Mouse (Mus musculus) MEL (cell line): ENCODE results near the gene Mis18a. TPM values are rescaled to one million over a fixed set of nuclear protein-coding genes. Genes with fewer than 3 reads are reported as not detected.

Experiments used
- DNase-seq: peaks from one replicate; pipeline ENCODE4 v3.0.0; 2011; ENCODE audit warnings: low read depth, low spot score
- H3K27ac ChIP-seq: 2 replicates; pipeline ENCODE4 v1.5.1; 2012; ENCODE audit warnings: low read depth, mild to moderate bottlenecking, control low read depth, low read length, moderate library complexity; ENCODE audit not compliant: control insufficient read depth
- H3K27me3 ChIP-seq, 2 experiments: fragments of 150-350 bp in 1 of 2; sonication (generic) in 1 of 2; 2 replicates each; pipeline ENCODE4 v1.6.1; 2012; ENCODE audit warnings: low read length in 2 of 2, mild to moderate bottlenecking in 2 of 2, improper control_type of control experiment in 1 of 2, moderate library complexity in 1 of 2; ENCODE audit not compliant: insufficient read depth in 2 of 2, control insufficient read depth in 1 of 2
- H3K36me3 ChIP-seq, 2 experiments: 2 replicates each; pipeline ENCODE4 v1.6.1; 2012 to 2014; ENCODE audit warnings: low read length in 2 of 2, improper control_type of control experiment in 1 of 2, inconsistent platforms in 1 of 2, mild to moderate bottlenecking in 1 of 2; ENCODE audit not compliant: insufficient read depth in 2 of 2, control insufficient read depth in 1 of 2
- H3K4me1 ChIP-seq, 2 experiments: fragments of 150-350 bp in 1 of 2; sonication (generic) in 1 of 2; 2 replicates each; pipeline ENCODE4 v1.6.1; 2012; ENCODE audit warnings: low read length in 2 of 2, improper control_type of control experiment in 1 of 2, mild to moderate bottlenecking in 1 of 2; ENCODE audit not compliant: insufficient read depth in 2 of 2, control insufficient read depth in 1 of 2
- H3K4me3 ChIP-seq, 2 experiments: fragments of 150-350 bp in 1 of 2; sonication (generic) in 1 of 2; 2 replicates each; pipeline ENCODE4 v1.5.1; 2012; ENCODE audit warnings: low read depth in 2 of 2, low read length in 2 of 2, mild to moderate bottlenecking in 2 of 2, moderate library complexity in 2 of 2, control low read depth in 1 of 2, improper control_type of control experiment in 1 of 2; ENCODE audit not compliant: control insufficient read depth in 1 of 2, insufficient read depth in 1 of 2
- H3K79me2 ChIP-seq: 2 replicates; pipeline ENCODE4 v1.6.1; 2012; ENCODE audit warnings: mild to moderate bottlenecking, low read length, moderate library complexity; ENCODE audit not compliant: control insufficient read depth, poor library complexity, insufficient read depth
- H3K9ac ChIP-seq: 2 replicates; pipeline ENCODE4 v1.6.1; 2012; ENCODE audit warnings: low read depth, mild to moderate bottlenecking, control low read depth, low read length, moderate library complexity; ENCODE audit not compliant: control insufficient read depth, poor library complexity, severe bottlenecking
- H3K9me3 ChIP-seq: fragments of 150-350 bp; sonication (generic); replicated peaks from 2 replicates; pipeline ENCODE4 v1.6.1; 2012; ENCODE audit warnings: mild to moderate bottlenecking, low read length, improper control_type of control experiment, moderate library complexity; ENCODE audit not compliant: insufficient read depth
- BHLHE40 ChIP-seq: IDR thresholded peaks from 2 replicates; pipeline ENCODE4 v1.6.1; 2012; ENCODE audit warnings: low read depth, mild to moderate bottlenecking, inconsistent platforms, low read length, improper control_type of control experiment, borderline replicate concordance
- CHD2 ChIP-seq: IDR thresholded peaks from 2 replicates; pipeline ENCODE4 v1.6.1; 2011; ENCODE audit warnings: low read length, improper control_type of control experiment
- CTCF ChIP-seq, 3 experiments: IDR thresholded peaks in 2 of 3; conservative IDR thresholded peaks in 1 of 3; 2 replicates each; pipeline ENCODE4 v1.5.1; 2011 to 2012; ENCODE audit warnings: low read length in 3 of 3, low read depth in 2 of 3, mild to moderate bottlenecking in 2 of 3, improper control_type of control experiment in 1 of 3, inconsistent platforms in 1 of 3, mixed read lengths in 1 of 3, moderate library complexity in 1 of 3; ENCODE audit not compliant: control insufficient read depth in 1 of 3, insufficient read depth in 1 of 3, poor library complexity in 1 of 3, severe bottlenecking in 1 of 3
- EP300 ChIP-seq, 2 experiments: IDR thresholded peaks; 2 replicates each; pipeline ENCODE4 v1.6.1; 2011; ENCODE audit warnings: improper control_type of control experiment in 2 of 2, low read length in 2 of 2, low read depth in 1 of 2, mild to moderate bottlenecking in 1 of 2
- GABPA ChIP-seq: IDR thresholded peaks from 2 replicates; pipeline ENCODE4 v1.6.1; 2012; ENCODE audit warnings: low read depth, mild to moderate bottlenecking, inconsistent platforms, low read length, improper control_type of control experiment, moderate library complexity
- GATA1 ChIP-seq: IDR thresholded peaks from 2 replicates; pipeline ENCODE4 v1.6.1; 2011; ENCODE audit warnings: low read depth, low read length, improper control_type of control experiment
- JUND ChIP-seq: IDR thresholded peaks from 2 replicates; pipeline ENCODE4 v1.6.1; 2011; ENCODE audit warnings: low read depth, mild to moderate bottlenecking, improper control_type of control experiment, low read length
- KAT2A ChIP-seq: conservative IDR thresholded peaks from 2 replicates; pipeline ENCODE4 v1.6.1; 2012; ENCODE audit warnings: low read depth, low read length, improper control_type of control experiment, inconsistent platforms
- MAFK ChIP-seq: IDR thresholded peaks from 2 replicates; pipeline ENCODE4 v1.6.1; 2011; ENCODE audit warnings: low read depth, mild to moderate bottlenecking, low read length, improper control_type of control experiment, borderline replicate concordance
- MAZ ChIP-seq: IDR thresholded peaks from 2 replicates; pipeline ENCODE4 v1.6.1; 2012; ENCODE audit warnings: low read depth, mild to moderate bottlenecking, inconsistent platforms, low read length, improper control_type of control experiment
- MEF2A ChIP-seq: IDR thresholded peaks from 2 replicates; pipeline ENCODE4 v1.6.1; 2014; ENCODE audit warnings: low read depth, mild to moderate bottlenecking, inconsistent platforms, low read length, improper control_type of control experiment; ENCODE audit not compliant: poor library complexity, insufficient replicate concordance, severe bottlenecking; ENCODE audit errors: extremely low read depth
- MYB ChIP-seq: IDR thresholded peaks from 2 replicates; pipeline ENCODE4 v1.6.1; 2011; ENCODE audit warnings: mild to moderate bottlenecking, low read depth, low read length, improper control_type of control experiment
- NELFE ChIP-seq: IDR thresholded peaks from 2 replicates; pipeline ENCODE4 v1.6.1; 2011; ENCODE audit warnings: low read depth, low read length, improper control_type of control experiment
- POLR2A ChIP-seq, 2 experiments: IDR thresholded peaks; 2 replicates each; pipeline ENCODE4 v1.6.1; 2011 to 2012; ENCODE audit warnings: low read length in 2 of 2, mild to moderate bottlenecking in 2 of 2, control low read depth in 1 of 2, improper control_type of control experiment in 1 of 2, low read depth in 1 of 2, moderate library complexity in 1 of 2; ENCODE audit not compliant: control insufficient read depth in 1 of 2, insufficient read depth in 1 of 2, poor library complexity in 1 of 2
- POLR2AphosphoS2 ChIP-seq: IDR thresholded peaks from 2 replicates; pipeline ENCODE4 v1.6.1; 2011; ENCODE audit warnings: low read length, improper control_type of control experiment
- POLR2AphosphoS5 ChIP-seq: IDR thresholded peaks from 2 replicates; pipeline ENCODE4 v1.6.1; 2012; ENCODE audit warnings: low read depth, borderline replicate concordance, mild to moderate bottlenecking, inconsistent platforms, low read length, moderate library complexity, mixed read lengths
- RAD21 ChIP-seq: IDR thresholded peaks from 2 replicates; pipeline ENCODE4 v1.6.1; 2011; ENCODE audit warnings: mild to moderate bottlenecking, low read depth, low read length, improper control_type of control experiment
- RCOR1 ChIP-seq: IDR thresholded peaks from 2 replicates; pipeline ENCODE4 v1.6.1; 2012; ENCODE audit warnings: low read depth, mild to moderate bottlenecking, inconsistent platforms, low read length, improper control_type of control experiment
- SMC3 ChIP-seq: IDR thresholded peaks from 2 replicates; pipeline ENCODE4 v1.6.1; 2011; ENCODE audit warnings: low read depth, low read length, improper control_type of control experiment
- TAL1 ChIP-seq: IDR thresholded peaks from 2 replicates; pipeline ENCODE4 v1.6.1; 2012; ENCODE audit warnings: mild to moderate bottlenecking, inconsistent platforms, low read length, moderate library complexity, mixed read lengths
- TBP ChIP-seq: IDR thresholded peaks from 2 replicates; pipeline ENCODE4 v1.8.0; 2011; ENCODE audit warnings: low read depth, low read length, improper control_type of control experiment
- TCF12 ChIP-seq: IDR thresholded peaks from 2 replicates; pipeline ENCODE4 v1.6.1; 2014; ENCODE audit warnings: low read depth, mild to moderate bottlenecking, inconsistent platforms, low read length, improper control_type of control experiment, moderate library complexity
- UBTF ChIP-seq: IDR thresholded peaks from 2 replicates; pipeline ENCODE4 v1.6.1; 2012; ENCODE audit warnings: low read depth, mild to moderate bottlenecking, inconsistent platforms, low read length, improper control_type of control experiment, moderate library complexity, borderline replicate concordance; ENCODE audit not compliant: insufficient read depth
- USF1 ChIP-seq: IDR thresholded peaks from 2 replicates; pipeline ENCODE4 v1.6.1; 2014; ENCODE audit warnings: low read depth, mild to moderate bottlenecking, inconsistent platforms, low read length, improper control_type of control experiment, moderate library complexity
- USF2 ChIP-seq, 2 experiments: IDR thresholded peaks; 2 replicates each; pipeline ENCODE4 v1.6.1; 2011 to 2012; ENCODE audit warnings: improper control_type of control experiment in 2 of 2, low read length in 2 of 2, borderline replicate concordance in 1 of 2, inconsistent platforms in 1 of 2, low read depth in 1 of 2, mild to moderate bottlenecking in 1 of 2; ENCODE audit not compliant: insufficient read depth in 1 of 2
- ZC3H11A ChIP-seq: IDR thresholded peaks from 2 replicates; pipeline ENCODE4 v1.6.1; 2012; ENCODE audit warnings: low read depth, mild to moderate bottlenecking, inconsistent platforms, low read length, improper control_type of control experiment
- ZMIZ1 ChIP-seq: IDR thresholded peaks from 2 replicates; pipeline ENCODE4 v1.6.1; 2012; ENCODE audit warnings: low read depth, mild to moderate bottlenecking, inconsistent platforms, low read length, improper control_type of control experiment, moderate library complexity
- ZNF384 ChIP-seq: IDR thresholded peaks from 2 replicates; pipeline ENCODE4 v1.6.1; 2012; ENCODE audit warnings: low read depth, mild to moderate bottlenecking, inconsistent platforms, low read length, improper control_type of control experiment
- polyA plus RNA-seq, 2 experiments: library from polyadenylated mRNA; stranded (reverse) in 1 of 2; unstranded in 1 of 2; fragments of >175 nt in 1 of 2; fragments of >200 nt in 1 of 2; gene quantifications; 2 replicates each; pipeline versions ENCODE4 v1.2.1 to v1.2.4; 2012; ENCODE audit warnings: low replicate concordance in 2 of 2, low read depth in 1 of 2; ENCODE audit not compliant: insufficient read length in 2 of 2, insufficient read depth in 1 of 2, missing spikeins in 1 of 2
- total RNA-seq: library from RNA; depleted of rRNA; stranded (reverse); fragments of 300-350 nt; gene quantifications from 2 replicates; pipeline ENCODE4 v1.2.3, GENCODE M21; 2012

Mis18a gene
- total and polyA plus RNA-seq, 3 experiments, result 43.8 to 48.3 TPM; not detected in 1

DNA sequence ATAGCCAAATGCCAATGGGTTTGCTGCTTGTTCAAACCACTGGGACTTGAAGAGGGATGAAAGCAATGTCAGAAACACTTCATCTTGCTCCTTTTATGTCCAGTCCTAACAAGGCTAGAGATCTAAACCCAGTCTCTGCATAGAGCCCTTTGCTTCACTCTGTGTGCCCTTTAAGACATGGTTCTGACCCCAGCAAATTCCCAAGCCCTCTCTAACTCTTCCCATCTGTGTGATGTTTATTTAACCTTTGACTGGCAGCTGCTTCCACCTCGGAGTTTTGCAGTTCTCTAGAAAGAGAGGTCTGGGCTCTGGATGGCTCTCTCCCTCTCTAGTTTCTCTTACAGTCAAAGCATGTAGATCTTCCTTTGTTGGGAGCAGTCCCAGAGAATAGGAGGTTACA, 23.6 kb downstream of the Mis18a start:
- Histone ChIP-seq H3K9ac (no peak overlapping the region), H3K4me3 (no peak overlapping the region), H3K36me3 (no peaks in the 10 kb centered on the region), H3K4me1 (no peaks in the 10 kb centered on the region), H3K27ac (no peak overlapping the region), H3K79me2 (no peaks in the 10 kb centered on the region), H3K9me3 (no peaks in the 10 kb centered on the region), H3K27me3 (no peaks in the 10 kb centered on the region)
- TF ChIP-seq POLR2AphosphoS2 (no peak), POLR2A (IDR thresholded peaks at IDR 0.05; ENCODE audit: control insufficient read depth in 1 of 2, insufficient read depth in 1 of 2, low read depth in 1 of 2, low read length in 2 of 2, poor library complexity in 1 of 2) (no peak), JUND (no peak), RAD21 (no peak), ZMIZ1 (no peak), EP300 (IDR thresholded peaks at IDR 0.05; ENCODE audit: low read depth in 1 of 2, low read length in 2 of 2) (no peak), USF1 (no peak), CHD2 (no peak), MEF2A (no peak), MAFK (no peak), NELFE (no peak), CTCF (IDR thresholded peaks at IDR 0.05 in 2 of 3, conservative IDR thresholded peaks at IDR 0.05 in 1 of 3; ENCODE audit: control insufficient read depth in 1 of 3, insufficient read depth in 1 of 3, low read depth in 2 of 3, low read length in 3 of 3, poor library complexity in 1 of 3, severe bottlenecking in 1 of 3) (no peak), ZC3H11A (no peak), RCOR1 (no peak), USF2 (IDR thresholded peaks at IDR 0.05; ENCODE audit: borderline replicate concordance in 1 of 2, insufficient read depth in 1 of 2, low read depth in 1 of 2, low read length in 2 of 2) (no peak), GABPA (no peak), POLR2AphosphoS5 (no peak), TAL1 (no peak), TBP (no peak), ZNF384 (no peak)
- no peak for DNase-seq

DNA sequence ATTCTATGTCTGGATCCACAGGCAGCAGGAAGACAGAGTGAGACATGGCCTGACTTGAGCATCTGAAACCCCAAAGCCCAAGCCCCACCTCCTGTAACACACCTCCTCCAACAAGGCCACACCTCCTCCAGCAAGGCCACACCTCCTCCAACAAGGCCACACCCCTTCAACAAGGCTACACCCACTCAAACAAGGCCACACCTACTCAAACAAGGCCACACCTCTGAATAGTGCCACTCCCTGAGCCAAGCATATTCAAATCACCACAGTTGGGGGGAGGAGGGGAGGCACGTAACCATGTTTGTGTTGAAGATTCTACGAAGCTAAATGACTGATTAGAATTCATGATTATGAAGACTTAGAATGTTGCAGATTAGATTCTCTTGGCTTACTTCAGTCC, 25.7 kb downstream of the Mis18a start:
- Histone ChIP-seq H3K27ac (no peak overlapping the region), H3K27me3 (no peaks in the 10 kb centered on the region), H3K9ac (no peak overlapping the region), H3K4me3 (no peak overlapping the region), H3K9me3 (no peaks in the 10 kb centered on the region), H3K79me2 (no peaks in the 10 kb centered on the region), H3K4me1 (no peaks in the 10 kb centered on the region), H3K36me3 (no peaks in the 10 kb centered on the region)
- no peak for TF ChIP-seq POLR2A (IDR thresholded peaks at IDR 0.05; ENCODE audit: control insufficient read depth in 1 of 2, insufficient read depth in 1 of 2, low read depth in 1 of 2, low read length in 2 of 2, poor library complexity in 1 of 2)
- no peak for TF ChIP-seq ZMIZ1
- no peak for TF ChIP-seq MAZ
- no peak for TF ChIP-seq POLR2AphosphoS2
- TF ChIP-seq TBP, result no peak
- no peak for TF ChIP-seq SMC3
- no peak for TF ChIP-seq MYB
- no peak for TF ChIP-seq UBTF
- no peak for TF ChIP-seq JUND
- no peak for TF ChIP-seq ZNF384
- no peak for TF ChIP-seq GATA1
- no peak for TF ChIP-seq TAL1
- no peak for TF ChIP-seq USF1
- no peak for TF ChIP-seq TCF12
- TF ChIP-seq CTCF (IDR thresholded peaks at IDR 0.05 in 2 of 3, conservative IDR thresholded peaks at IDR 0.05 in 1 of 3; ENCODE audit: control insufficient read depth in 1 of 3, insufficient read depth in 1 of 3, low read depth in 2 of 3, low read length in 3 of 3, poor library complexity in 1 of 3, severe bottlenecking in 1 of 3), result no peak
- TF ChIP-seq BHLHE40, result no peak
- TF ChIP-seq POLR2AphosphoS5, result no peak
- TF ChIP-seq KAT2A, result no peak
- no peak for DNase-seq
